Mouse (Mus musculus): ENCODE data around the gene Hist2h2ab.
"Not testable (repeated sequence)": the region's sequence is repeated elsewhere in the genome, so short reads cannot be mapped to it uniquely, and the experiment has no call there.

The Hist2h2ab gene

GRCm38 (mm10) chr3:96219661-96220130, at the start of gene Hist2h2ab, which contains the start of gene Bola1:
Gene Hist2h2ab, plus strand, starts transcription at chr3:96219865.
Gene Bola1, minus strand, starts transcription at chr3:96219709.
- peak; percentile 87 for DNase-seq (ENCODE audit: extremely low spot score)

GRCm38 (mm10) chr3:96170276-96170675, 49.4 kb upstream of the Hist2h2ab start:
- no peak for DNase-seq (ENCODE audit: extremely low spot score)

- no peak for DNase-seq (ENCODE audit: extremely low spot score)
Measured at GRCm38 (mm10) chr3:96170976-96171545, 48.6 kb upstream of the Hist2h2ab start.

GRCm38 (mm10) chr3:96171583-96172196, 48.0 kb upstream of the Hist2h2ab start:
- no peak for DNase-seq (ENCODE audit: extremely low spot score)

- peak; percentile 97 for DNase-seq (ENCODE audit: extremely low spot score)
Measured at GRCm38 (mm10) chr3:96172197-96173178, 47.2 kb upstream of the Hist2h2ab start, which contains the start of gene Sf3b4. Gene Sf3b4, plus strand, starts transcription at chr3:96172332.

- no peak for DNase-seq (ENCODE audit: extremely low spot score)
Measured at GRCm38 (mm10) chr3:96173185-96173584, 46.5 kb upstream of the Hist2h2ab start.

GRCm38 (mm10) chr3:96174042-96174441, 45.6 kb upstream of the Hist2h2ab start:
- not testable (repeated sequence) for DNase-seq (ENCODE audit: extremely low spot score)

GRCm38 (mm10) chr3:96175251-96175650, 44.4 kb upstream of the Hist2h2ab start:
- DNase-seq (ENCODE audit: extremely low spot score), result no peak

GRCm38 (mm10) chr3:96178427-96178826, 41.2 kb upstream of the Hist2h2ab start:
- no peak for DNase-seq (ENCODE audit: extremely low spot score)

GRCm38 (mm10) chr3:96178902-96179301, 40.8 kb upstream of the Hist2h2ab start:
- DNase-seq (ENCODE audit: extremely low spot score), result no peak

- DNase-seq (ENCODE audit: extremely low spot score), result no peak
Measured at GRCm38 (mm10) chr3:96179531-96179930, 40.1 kb upstream of the Hist2h2ab start.

GRCm38 (mm10) chr3:96180727-96181477, 38.8 kb upstream of the Hist2h2ab start, which contains the start of gene Sv2a:
Gene Sv2a, plus strand, starts transcription at chr3:96181151.
- peak; percentile 66 for DNase-seq (ENCODE audit: extremely low spot score)

- DNase-seq (ENCODE audit: extremely low spot score), result no peak
Measured at GRCm38 (mm10) chr3:96181510-96182381, 37.9 kb upstream of the Hist2h2ab start.

- DNase-seq (ENCODE audit: extremely low spot score), result no peak
Measured at GRCm38 (mm10) chr3:96182382-96182776, 37.3 kb upstream of the Hist2h2ab start.

GRCm38 (mm10) chr3:96192977-96193376, 26.7 kb upstream of the Hist2h2ab start:
- DNase-seq (ENCODE audit: extremely low spot score), result no peak

- no peak for DNase-seq (ENCODE audit: extremely low spot score)
Measured at GRCm38 (mm10) chr3:96194966-96195365, 24.7 kb upstream of the Hist2h2ab start.

GRCm38 (mm10) chr3:96195616-96196313, 23.9 kb upstream of the Hist2h2ab start:
- DNase-seq (ENCODE audit: extremely low spot score), result no peak

GRCm38 (mm10) chr3:96196437-96197128, 23.1 kb upstream of the Hist2h2ab start:
- no peak for DNase-seq (ENCODE audit: extremely low spot score)

- peak; percentile 90 for DNase-seq (ENCODE audit: extremely low spot score)
Measured at GRCm38 (mm10) chr3:96197129-96197749, 22.4 kb upstream of the Hist2h2ab start.

All from embryo, embryonic 9.5 days (tissue).